Mouse (Mus musculus) bone marrow macrophage, adult 2 months (primary cell): ENCODE results near the gene Nckap5.

Experiments used
- CTCF ChIP-seq: IDR thresholded peaks from 2 replicates; pipeline ENCODE4 v1.5.1; 2012; ENCODE audit warnings: low read depth, mild to moderate bottlenecking, low read length, moderate library complexity
- POLR2A ChIP-seq: IDR thresholded peaks from 2 replicates; pipeline ENCODE4 v1.6.1; 2012; ENCODE audit warnings: mild to moderate bottlenecking, low read depth, low read length, borderline replicate concordance

GRCm38 (mm10) chr1:126490256-126490655, 340.3 kb downstream of the Nckap5 start:
- TF ChIP-seq CTCF: no peak
- TF ChIP-seq POLR2A: no peak
